Mouse (Mus musculus) testis, adult 2 months (tissue): ENCODE data around the gene Paqr8. TPM values are rescaled to one million over a fixed set of nuclear protein-coding genes. Genes with fewer than 3 reads are reported as not detected.

Experiments
- H3K27ac ChIP-seq: fragments of 200-500 bp; 2 replicates; pipeline ENCODE4 v1.5.1; 2012; ENCODE audit warnings: low read depth, low read length; ENCODE audit not compliant: control insufficient read depth, insufficient read depth
- H3K27me3 ChIP-seq: fragments of 200-500 bp; 2 replicates; pipeline ENCODE4 v1.6.1; 2012; ENCODE audit warnings: mild to moderate bottlenecking, low read length, moderate library complexity; ENCODE audit not compliant: control insufficient read depth, insufficient read depth
- H3K36me3 ChIP-seq: fragments of 200-500 bp; 2 replicates; pipeline ENCODE4 v1.6.1; 2012; ENCODE audit warnings: mild to moderate bottlenecking, low read length; ENCODE audit not compliant: control insufficient read depth, insufficient read depth
- H3K4me1 ChIP-seq: fragments of 200-500 bp; 2 replicates; pipeline ENCODE4 v1.6.1; 2012; ENCODE audit warnings: low read length; ENCODE audit not compliant: control insufficient read depth, insufficient read depth
- H3K4me3 ChIP-seq: fragments of 200-500 bp; 2 replicates; pipeline ENCODE4 v1.5.1; 2012; ENCODE audit warnings: low read depth, mild to moderate bottlenecking, low read length, moderate library complexity, mixed read lengths; ENCODE audit not compliant: control insufficient read depth
- CTCF ChIP-seq: fragments of 200-500 bp; IDR thresholded peaks from 2 replicates; pipeline ENCODE4 v1.5.1; 2012; ENCODE audit warnings: low read depth, mild to moderate bottlenecking, inconsistent platforms, low read length, moderate library complexity; ENCODE audit not compliant: control insufficient read depth, insufficient read depth, insufficient replicate concordance
- POLR2A ChIP-seq: fragments of 200-500 bp; IDR thresholded peaks from 2 replicates; pipeline ENCODE4 v1.6.1; 2012; ENCODE audit warnings: low read depth, mild to moderate bottlenecking, inconsistent platforms, low read length, moderate library complexity; ENCODE audit not compliant: control insufficient read depth
- polyA plus RNA-seq: library from polyadenylated mRNA; depleted of rRNA; stranded (reverse); fragments of >200 nt; gene quantifications from 2 replicates; pipeline ENCODE4 v1.2.3, GENCODE M21; 2012

Paqr8 gene
- polyA plus RNA-seq, 1 experiment = 35.3 TPM

GRCm38 (mm10) chr1:20890941-20891399 is 564 bp downstream of the Paqr8 start:
- H3K27ac ChIP-seq = no peak overlapping the region
- no peaks in the 10 kb centered on the region for H3K36me3 ChIP-seq
- peaks cover 2% of the 10 kb centered on the region; the same call in 1 of the 2 replicates for H3K4me1 ChIP-seq
- H3K4me3 ChIP-seq = peak overlapping the region; percentile 70
- no peak for TF ChIP-seq CTCF
- TF ChIP-seq POLR2A = no peak
- H3K27me3 ChIP-seq = no peaks in the 10 kb centered on the region

- H3K36me3 ChIP-seq = no peaks in the 10 kb centered on the region
- no peak overlapping the region for H3K27ac ChIP-seq
- H3K27me3 ChIP-seq = no peaks in the 10 kb centered on the region
- H3K4me1 ChIP-seq = peaks cover 2% of the 10 kb centered on the region; the same call in 1 of the 2 replicates
- H3K4me3 ChIP-seq = no peak overlapping the region
- no peak for TF ChIP-seq CTCF
- no peak for TF ChIP-seq POLR2A
Observed at GRCm38 (mm10) chr1:20893059-20893458, 2.7 kb downstream of the Paqr8 start.

- H3K27ac ChIP-seq = no peak overlapping the region
- no peak overlapping the region for H3K4me3 ChIP-seq
- no peak for TF ChIP-seq CTCF
- no peak for TF ChIP-seq POLR2A
- no peaks in the 10 kb centered on the region for H3K27me3 ChIP-seq
- H3K36me3 ChIP-seq = no peaks in the 10 kb centered on the region
- H3K4me1 ChIP-seq = no peaks in the 10 kb centered on the region
Observed at GRCm38 (mm10) chr1:20898391-20898790, 8.0 kb downstream of the Paqr8 start.

DNA sequence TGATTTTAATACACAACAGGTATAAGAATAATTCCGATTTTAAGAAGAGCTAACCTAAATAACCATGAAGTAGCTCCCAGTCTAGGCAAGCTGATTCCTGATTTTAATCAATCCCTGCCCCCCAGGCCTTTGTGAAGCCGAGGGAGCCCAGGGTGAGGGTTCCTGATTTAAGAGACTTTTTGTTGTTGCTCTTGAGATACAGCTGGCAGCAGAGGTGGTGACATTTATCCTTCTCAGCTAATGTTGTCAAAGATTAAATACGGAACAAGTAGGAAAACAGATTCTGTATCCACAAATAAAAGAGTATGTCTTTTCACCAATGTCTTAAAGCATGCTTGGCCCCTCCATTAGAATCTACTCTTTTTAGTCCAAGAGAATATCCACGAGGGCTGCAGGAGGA is 9.9 kb downstream of the Paqr8 start:
- Histone ChIP-seq H3K27me3 (no peaks in the 10 kb centered on the region), H3K4me1 (no peaks in the 10 kb centered on the region), H3K36me3 (no peaks in the 10 kb centered on the region), H3K27ac (no peak overlapping the region), H3K4me3 (no peak overlapping the region)
- TF ChIP-seq POLR2A (no peak), CTCF (no peak)

GRCm38 (mm10) chr1:20905501-20906127 is 15.2 kb downstream of the Paqr8 start:
- H3K4me1 ChIP-seq = no peaks in the 10 kb centered on the region
- H3K27me3 ChIP-seq = no peaks in the 10 kb centered on the region
- no peak overlapping the region for H3K27ac ChIP-seq
- H3K4me3 ChIP-seq = no peak overlapping the region
- H3K36me3 ChIP-seq = no peaks in the 10 kb centered on the region
- TF ChIP-seq CTCF = no peak
- TF ChIP-seq POLR2A = no peak

- H3K27ac ChIP-seq = no peak overlapping the region
- TF ChIP-seq POLR2A (no peak), CTCF (no peak)
- H3K4me3 ChIP-seq = no peak overlapping the region
- no peaks in the 10 kb centered on the region for H3K4me1 ChIP-seq
- no peaks in the 10 kb centered on the region for H3K36me3 ChIP-seq
- no peaks in the 10 kb centered on the region for H3K27me3 ChIP-seq
Observed at GRCm38 (mm10) chr1:20906128-20906515, 15.7 kb downstream of the Paqr8 start.

GRCm38 (mm10) chr1:20908541-20908940 is 18.1 kb downstream of the Paqr8 start:
- TF ChIP-seq POLR2A (no peak), CTCF (no peak)
- peak overlapping the region; percentile 70 for H3K27ac ChIP-seq
- H3K4me1 ChIP-seq = peaks cover 3% of the 10 kb centered on the region

DNA sequence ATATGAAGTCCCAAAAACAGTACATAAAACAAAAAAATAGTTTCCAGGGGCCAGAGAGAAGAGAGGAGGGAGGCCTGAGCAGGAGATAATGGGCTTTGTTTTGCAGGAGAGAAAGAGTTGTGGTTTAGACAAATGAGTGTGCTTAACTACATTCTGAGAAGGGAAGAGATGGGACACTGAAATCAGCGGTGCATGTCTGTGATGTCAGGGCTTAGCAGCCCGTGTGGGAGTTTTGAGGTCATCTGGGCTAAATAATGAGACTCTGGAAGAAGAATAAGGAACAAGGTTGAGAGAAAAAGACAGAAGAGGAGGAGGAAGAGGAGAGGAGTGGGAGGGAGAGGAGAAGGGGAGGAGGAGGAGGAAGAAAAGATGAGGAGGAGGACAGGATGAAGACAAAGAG is 21.7 kb downstream of the Paqr8 start:
- Histone ChIP-seq H3K36me3 (no peaks in the 10 kb centered on the region), H3K4me3 (no peak overlapping the region), H3K27me3 (no peaks in the 10 kb centered on the region), H3K27ac (peak overlapping the region; percentile 36), H3K4me1 (peaks cover 12% of the 10 kb centered on the region)
- TF ChIP-seq CTCF = no peak
- TF ChIP-seq POLR2A = no peak

More at GRCm38 (mm10) chr1:20908541-20908940, 18.1 kb downstream of the Paqr8 start:
- no peaks in the 10 kb centered on the region for H3K27me3 ChIP-seq
- H3K4me3 ChIP-seq = no peak overlapping the region
- no peaks in the 10 kb centered on the region for H3K36me3 ChIP-seq
